Mouse (Mus musculus) stomach, postnatal 0 days (tissue): ENCODE results near the gene Six6.

Source experiments
- CTCF ChIP-seq: IDR thresholded peaks from 2 replicates; pipeline ENCODE4 v1.5.1; 2016; ENCODE audit warnings: antibody characterized with exemption, low read depth, mild to moderate bottlenecking, moderate library complexity
- EP300 ChIP-seq: optimal IDR thresholded peaks from 2 replicates; pipeline ENCODE3; 2016; ENCODE audit warnings: antibody characterized with exemption

DNA sequence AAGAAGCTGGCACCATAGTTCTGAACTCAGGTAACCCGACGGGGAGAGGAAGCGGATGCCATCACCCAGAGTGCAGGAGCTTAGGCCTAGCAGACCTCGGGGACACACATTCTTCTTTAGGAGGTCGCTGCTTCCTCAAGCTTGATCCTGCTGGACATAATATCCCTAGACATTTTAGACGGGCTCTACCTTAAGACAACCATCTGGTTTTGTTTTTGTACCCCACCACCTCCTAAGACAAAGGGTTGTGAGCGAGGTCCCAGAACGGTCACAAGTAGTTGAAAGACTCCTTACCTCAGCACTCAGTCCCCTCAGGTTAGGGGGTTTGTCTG lies 6.3 kb downstream of the Six6 start:
- no peak for TF ChIP-seq CTCF
- no peak for TF ChIP-seq EP300
